Mouse (Mus musculus) erythroblast, embryonic 14.5 days (primary cell): ENCODE data around the gene Wdr74. TPM values are rescaled to one million over a fixed set of nuclear protein-coding genes. Genes with fewer than 3 reads are reported as not detected.

Source experiments
- H3K27me3 ChIP-seq: 2 replicates; pipeline ENCODE4 v1.6.1; 2012; ENCODE audit warnings: inconsistent platforms; ENCODE audit not compliant: control insufficient read depth
- H3K36me3 ChIP-seq: 2 replicates; pipeline ENCODE4 v1.6.1; 2012; ENCODE audit warnings: mild to moderate bottlenecking, inconsistent platforms; ENCODE audit not compliant: control insufficient read depth
- H3K4me1 ChIP-seq: 2 replicates; pipeline ENCODE4 v1.6.1; 2012; ENCODE audit warnings: inconsistent platforms; ENCODE audit not compliant: control insufficient read depth
- H3K4me3 ChIP-seq: replicated peaks from 2 replicates; pipeline ENCODE3; 2012; ENCODE audit warnings: moderate library complexity, mild to moderate bottlenecking, inconsistent platforms
- H3K9me3 ChIP-seq: 2 replicates; pipeline ENCODE4 v1.6.1; 2012; ENCODE audit warnings: low read length, inconsistent platforms, mixed read lengths; ENCODE audit not compliant: control insufficient read depth
- GATA1 ChIP-seq: IDR thresholded peaks from 2 replicates; pipeline ENCODE4 v1.6.1; 2012; ENCODE audit warnings: low read length, inconsistent platforms, mixed read lengths
- TAL1 ChIP-seq: IDR thresholded peaks from 3 replicates; pipeline ENCODE4 v1.6.1; 2012; ENCODE audit warnings: low read length, inconsistent platforms, mixed read lengths
- polyA plus RNA-seq: library from polyadenylated mRNA; stranded (reverse); fragments of >175 nt; gene quantifications from 2 replicates; pipeline ENCODE4 v1.2.3, GENCODE M21; 2012

Gene Wdr74
- polyA plus RNA-seq, 1 experiment: 1.7 TPM

DNA sequence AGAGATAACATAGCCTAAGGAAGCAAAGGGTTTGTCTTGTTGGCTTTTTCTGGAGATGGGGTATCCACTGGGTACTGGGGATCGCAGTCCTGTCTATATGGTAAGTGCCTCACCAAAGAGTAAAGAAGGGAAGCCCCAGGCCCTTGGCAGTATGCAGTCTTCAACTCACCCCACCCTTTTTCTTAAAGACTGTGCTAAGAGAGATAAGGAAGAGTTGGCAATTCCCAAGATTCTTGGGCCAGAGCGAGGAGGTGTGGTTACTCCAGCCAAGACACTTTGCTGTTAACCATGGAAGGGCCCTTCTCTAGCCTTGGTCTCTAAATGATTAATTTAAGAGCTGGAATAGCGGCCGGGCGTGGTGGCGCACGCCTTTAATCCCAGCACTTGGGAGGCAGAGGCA lies 28.7 kb upstream of the Wdr74 start:
- Histone ChIP-seq H3K4me3 (no peak overlapping the region), H3K27me3 (no peaks in the 10 kb centered on the region), H3K4me1 (peaks cover 60% of the 10 kb centered on the region), H3K9me3 (no peaks in the 10 kb centered on the region), H3K36me3 (peaks cover 72% of the 10 kb centered on the region)
- no peak for TF ChIP-seq TAL1
- TF ChIP-seq GATA1: no peak

DNA sequence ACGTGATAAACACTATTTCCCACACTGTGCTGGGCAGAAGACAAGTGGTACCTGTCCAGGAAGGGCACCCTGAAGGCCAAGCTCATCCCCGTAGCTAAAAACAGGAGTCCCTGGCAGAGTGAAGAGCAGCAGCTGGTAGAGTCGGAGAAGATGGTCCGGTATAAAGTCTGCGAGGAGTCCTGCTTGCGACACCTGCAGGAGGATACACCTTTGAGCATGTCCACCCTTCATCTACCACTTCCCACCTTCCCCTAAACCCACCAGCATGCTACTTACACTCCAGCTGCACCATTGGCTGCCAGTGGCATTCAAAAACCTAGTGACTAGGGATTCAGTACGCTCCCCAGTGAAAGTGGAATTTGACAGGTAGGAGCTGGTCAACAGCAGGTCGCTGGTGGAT lies 26.7 kb upstream of the Wdr74 start:
- H3K4me3 ChIP-seq: peak overlapping the region; percentile 91
- peaks cover 84% of the 10 kb centered on the region for H3K36me3 ChIP-seq
- TF ChIP-seq TAL1 (no peak), GATA1 (no peak)
- H3K4me1 ChIP-seq: peaks cover 63% of the 10 kb centered on the region
- H3K9me3 ChIP-seq: no peaks in the 10 kb centered on the region
- no peaks in the 10 kb centered on the region for H3K27me3 ChIP-seq

DNA sequence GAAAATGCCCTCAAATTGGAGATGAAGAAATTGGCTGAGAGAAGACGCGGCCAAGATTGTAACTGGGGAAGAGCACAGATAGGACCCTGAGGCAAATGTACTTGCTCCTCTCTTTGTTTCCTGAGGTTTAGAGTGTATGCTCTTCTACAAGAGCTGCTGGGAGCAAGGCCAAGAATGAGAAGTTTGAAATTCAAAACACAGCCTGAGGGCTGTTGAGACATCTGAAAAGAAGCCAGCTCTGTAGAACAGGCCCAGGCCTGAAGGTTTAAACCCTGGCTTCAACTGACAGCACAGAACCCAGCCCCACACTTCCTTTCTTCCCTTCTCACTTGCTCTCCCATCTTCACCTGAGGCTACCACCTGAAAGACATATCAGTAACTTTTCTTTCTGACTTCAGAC lies 25.6 kb upstream of the Wdr74 start:
- no peaks in the 10 kb centered on the region for H3K9me3 ChIP-seq
- peaks cover 75% of the 10 kb centered on the region for H3K4me1 ChIP-seq
- H3K36me3 ChIP-seq: peaks cover 79% of the 10 kb centered on the region
- no peak for TF ChIP-seq TAL1
- no peak for TF ChIP-seq GATA1
- H3K27me3 ChIP-seq: no peaks in the 10 kb centered on the region
- peak overlapping the region; percentile 91 for H3K4me3 ChIP-seq

GRCm38 (mm10) chr19:8711506-8711905 lies 24.1 kb upstream of the Wdr74 start:
- TF ChIP-seq GATA1 (no peak), TAL1 (no peak)
- H3K27me3 ChIP-seq: no peaks in the 10 kb centered on the region
- H3K4me3 ChIP-seq: peak overlapping the region; percentile 91
- peaks cover 71% of the 10 kb centered on the region for H3K36me3 ChIP-seq
- peaks cover 82% of the 10 kb centered on the region for H3K4me1 ChIP-seq
- H3K9me3 ChIP-seq: no peaks in the 10 kb centered on the region

- Histone ChIP-seq H3K27me3 (no peaks in the 10 kb centered on the region), H3K4me3 (peak overlapping the region; percentile 91), H3K36me3 (peaks cover 64% of the 10 kb centered on the region), H3K4me1 (peaks cover 82% of the 10 kb centered on the region), H3K9me3 (no peaks in the 10 kb centered on the region)
- TF ChIP-seq GATA1 (no peak), TAL1 (no peak)
Observed at GRCm38 (mm10) chr19:8711949-8712869, 23.4 kb upstream of the Wdr74 start.

DNA sequence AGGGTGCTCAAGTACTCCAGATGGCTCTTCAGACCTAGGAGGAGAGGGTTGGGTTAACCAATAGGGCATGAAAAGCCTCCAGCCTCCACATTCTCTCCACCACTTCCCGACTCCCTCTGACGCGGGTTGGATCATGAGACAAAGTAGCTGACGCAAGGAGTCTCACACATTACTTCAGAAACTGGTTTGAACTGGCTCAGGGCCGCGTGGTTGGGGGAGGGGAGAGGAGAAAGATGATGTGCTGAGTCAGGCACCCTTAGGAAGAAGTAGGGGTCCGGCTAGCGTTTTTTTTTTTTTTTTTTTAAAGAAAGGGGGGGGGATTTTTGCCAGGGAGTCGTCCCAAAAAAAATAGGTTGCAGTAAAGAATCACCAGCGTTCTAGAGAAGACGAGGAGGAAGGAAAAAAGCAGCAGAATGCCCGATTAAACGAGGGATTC lies 22.7 kb upstream of the Wdr74 start:
- TF ChIP-seq TAL1 (no peak), GATA1 (no peak)
- Histone ChIP-seq H3K36me3 (peaks cover 57% of the 10 kb centered on the region), H3K4me3 (peak overlapping the region; percentile 91), H3K27me3 (no peaks in the 10 kb centered on the region), H3K9me3 (no peaks in the 10 kb centered on the region), H3K4me1 (peaks cover 82% of the 10 kb centered on the region)

GRCm38 (mm10) chr19:8713306-8713996 lies 22.2 kb upstream of the Wdr74 start:
- TF ChIP-seq TAL1 (no peak), GATA1 (no peak)
- H3K27me3 ChIP-seq: no peaks in the 10 kb centered on the region
- peaks cover 52% of the 10 kb centered on the region for H3K36me3 ChIP-seq
- no peaks in the 10 kb centered on the region for H3K9me3 ChIP-seq
- peaks cover 82% of the 10 kb centered on the region for H3K4me1 ChIP-seq
- H3K4me3 ChIP-seq: peak overlapping the region; percentile 91

GRCm38 (mm10) chr19:8713997-8714652 lies 21.5 kb upstream of the Wdr74 start:
- Histone ChIP-seq H3K27me3 (no peaks in the 10 kb centered on the region), H3K4me1 (peaks cover 82% of the 10 kb centered on the region), H3K4me3 (peak overlapping the region; percentile 91), H3K36me3 (peaks cover 45% of the 10 kb centered on the region), H3K9me3 (no peaks in the 10 kb centered on the region)
- TF ChIP-seq GATA1 (no peak), TAL1 (no peak)
